Mouse (Mus musculus): ENCODE measurements around the gene Lonrf2.

- TF ChIP-seq CTCF (IDR thresholded peaks at IDR 0.05; ENCODE audit: control insufficient read depth, insufficient read depth, insufficient replicate concordance, low read depth, low read length): no peak
- TF ChIP-seq POLR2A (IDR thresholded peaks at IDR 0.05; ENCODE audit: control insufficient read depth, low read depth, low read length): no peak
Measured at GRCm38 (mm10) chr1:38743863-38744262, 92.6 kb downstream of the Lonrf2 start.

Measured in testis, adult 2 months (tissue).